Mouse (Mus musculus) heart, embryonic 11.5 days (tissue): Measurements from ENCODE around the gene Ssx2ip. TPM values are rescaled to one million over a fixed set of nuclear protein-coding genes. Genes with fewer than 3 reads are reported as not detected.

Source experiments
- ATAC-seq: fragments of 200-750 bp; cut with Nextera tagmentation; replicated peaks from 2 replicates; pipeline ENCODE4 v1.8.0; 2017; ENCODE audit warnings: moderate library complexity; ENCODE audit not compliant: insufficient number of reproducible peaks, low FRiP score, low TSS enrichment
- H3K27ac ChIP-seq: fragments of 300-500 bp; sonication (generic); 2 replicates; pipeline ENCODE4 v1.5.1; 2014; ENCODE audit warnings: mild to moderate bottlenecking, low read depth, low read length
- H3K27me3 ChIP-seq: fragments of 300-500 bp; sonication (generic); 2 replicates; pipeline ENCODE4 v1.6.1; 2014; ENCODE audit warnings: mild to moderate bottlenecking, low read length, mixed read lengths; ENCODE audit not compliant: control insufficient read depth, insufficient read depth
- H3K36me3 ChIP-seq: fragments of 300-500 bp; sonication (generic); 2 replicates; pipeline ENCODE4 v1.6.1; 2014; ENCODE audit warnings: mild to moderate bottlenecking, low read length, moderate library complexity, mixed read lengths; ENCODE audit not compliant: control insufficient read depth, insufficient read depth
- H3K4me1 ChIP-seq: fragments of 300-500 bp; sonication (generic); 2 replicates; pipeline ENCODE4 v1.6.1; 2014; ENCODE audit warnings: low read length; ENCODE audit not compliant: control insufficient read depth, insufficient read depth
- H3K4me2 ChIP-seq: fragments of 300-500 bp; sonication (generic); 2 replicates; pipeline ENCODE4 v1.6.1; 2014; ENCODE audit warnings: mild to moderate bottlenecking, moderate library complexity
- H3K4me3 ChIP-seq: fragments of 300-500 bp; sonication (generic); 2 replicates; pipeline ENCODE4 v1.5.1; 2014; ENCODE audit warnings: low read depth, low read length
- H3K9ac ChIP-seq: fragments of 300-500 bp; sonication (generic); 2 replicates; pipeline ENCODE4 v1.6.1; 2014; ENCODE audit warnings: mild to moderate bottlenecking, low read depth, low read length, moderate library complexity
- H3K9me3 ChIP-seq: fragments of 300-500 bp; sonication (generic); replicated peaks from 2 replicates; pipeline ENCODE4 v1.6.1; 2016; ENCODE audit warnings: low read length; ENCODE audit not compliant: control insufficient read depth
- WGBS: fragments of 180-500 bp; shearing (Covaris S2); extraction: QIAGEN DNeasy Blood & Tissue Kit; methylation state at CpG from one replicate; pipeline ENCODE4 v1.1.7; 2014; ENCODE audit not compliant: insufficient replicate concordance; 5-methylcytosine and 5-hydroxymethylcytosine counted together
- polyA plus RNA-seq: library from polyadenylated mRNA; unstranded; fragments of >200 nt; fragmentation: Nextera tagmentation; extraction: Ambion mirVana; gene quantifications from 2 replicates; pipeline ENCODE4 v1.2.1, GENCODE M21; 2014

The Ssx2ip gene
- polyA plus RNA-seq, 1 experiment from 2014 or later = 32.1 TPM

DNA sequence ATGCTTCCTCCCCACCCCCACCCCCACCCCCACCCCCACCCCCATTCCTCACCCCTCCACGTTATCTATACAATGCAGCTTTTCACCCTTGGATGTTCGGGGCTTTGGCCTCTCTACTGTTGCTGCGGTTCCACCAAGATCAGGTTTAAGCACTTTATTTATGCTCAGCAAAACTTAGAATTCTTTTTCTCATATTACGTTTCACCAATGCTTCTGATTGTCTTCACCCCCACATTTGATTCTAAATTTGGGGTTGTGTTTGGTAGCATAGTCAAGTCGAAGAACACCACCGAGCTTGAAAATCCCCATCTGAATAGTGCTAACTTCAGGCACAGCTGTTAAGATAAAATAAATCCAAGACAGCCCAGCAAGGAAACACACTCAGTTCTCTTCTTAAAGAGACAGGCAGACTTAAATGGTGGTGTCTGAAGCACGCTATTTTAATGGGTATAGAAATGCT is 10.8 kb upstream of the Ssx2ip start:
- ATAC-seq = peak; percentile 82; the same call in 1 of the 2 replicates
- Histone ChIP-seq H3K4me3 (no peak overlapping the region), H3K9me3 (no peaks in the 10 kb centered on the region), H3K36me3 (no peaks in the 10 kb centered on the region), H3K27me3 (no peaks in the 10 kb centered on the region), H3K4me1 (no peaks in the 10 kb centered on the region), H3K9ac (no peak overlapping the region), H3K27ac (no peak overlapping the region), H3K4me2 (peak overlapping the region; percentile 47)
- WGBS = 16% methylated on average over 7 of the region's 7 CpGs

DNA sequence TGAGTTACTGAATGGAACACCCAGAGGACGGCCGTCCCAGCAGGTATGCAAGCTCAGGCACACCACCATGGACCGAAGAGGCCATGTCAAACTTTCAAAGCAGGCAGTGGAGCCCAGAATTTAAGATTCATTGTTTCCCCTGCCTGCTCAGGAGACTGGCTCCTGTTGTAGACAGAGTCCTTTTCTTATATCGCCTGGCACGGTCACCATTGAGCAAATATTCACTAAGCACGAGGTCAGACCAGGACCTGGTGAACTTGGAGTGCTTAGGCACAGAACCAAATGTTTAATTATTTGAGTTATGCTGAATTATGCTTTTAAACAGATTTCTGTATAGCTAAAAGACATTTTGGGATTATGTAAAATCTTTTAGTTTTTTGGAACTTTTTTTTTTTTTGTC is 8.2 kb upstream of the Ssx2ip start:
- Histone ChIP-seq H3K27ac (no peak overlapping the region), H3K27me3 (no peaks in the 10 kb centered on the region), H3K36me3 (no peaks in the 10 kb centered on the region), H3K4me1 (no peaks in the 10 kb centered on the region), H3K4me2 (no peak overlapping the region), H3K9me3 (no peaks in the 10 kb centered on the region), H3K4me3 (no peak overlapping the region), H3K9ac (no peak overlapping the region)
- ATAC-seq = no peak
- WGBS = 82% methylated on average over 6 of the region's 6 CpGs

DNA sequence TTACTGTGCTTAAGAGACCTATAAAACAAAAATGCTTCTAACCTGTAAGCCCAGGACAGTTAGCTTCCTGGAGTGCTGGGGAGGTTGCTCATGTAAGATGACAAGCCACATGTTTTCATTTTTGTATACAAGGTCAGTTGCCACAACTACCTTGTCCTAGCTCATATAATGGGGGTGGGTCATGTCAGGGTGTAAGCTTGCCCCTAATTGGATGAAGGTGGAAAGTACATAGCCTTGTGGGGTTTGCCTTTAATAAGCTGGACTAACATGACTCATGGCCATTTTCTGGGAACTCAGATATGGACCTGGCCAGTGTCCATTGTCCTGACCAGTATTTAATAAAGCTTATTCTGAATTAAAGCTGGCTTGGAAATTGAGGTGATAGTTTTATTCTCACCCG is 7.5 kb upstream of the Ssx2ip start:
- ATAC-seq = no peak
- H3K27me3 ChIP-seq = no peaks in the 10 kb centered on the region
- H3K4me3 ChIP-seq = no peak overlapping the region
- H3K9me3 ChIP-seq = no peaks in the 10 kb centered on the region
- no peak overlapping the region for H3K9ac ChIP-seq
- 87% methylated on average over 1 of the region's 1 CpGs for WGBS
- H3K4me2 ChIP-seq = no peak overlapping the region
- no peaks in the 10 kb centered on the region for H3K36me3 ChIP-seq
- no peak overlapping the region for H3K27ac ChIP-seq
- no peaks in the 10 kb centered on the region for H3K4me1 ChIP-seq

DNA sequence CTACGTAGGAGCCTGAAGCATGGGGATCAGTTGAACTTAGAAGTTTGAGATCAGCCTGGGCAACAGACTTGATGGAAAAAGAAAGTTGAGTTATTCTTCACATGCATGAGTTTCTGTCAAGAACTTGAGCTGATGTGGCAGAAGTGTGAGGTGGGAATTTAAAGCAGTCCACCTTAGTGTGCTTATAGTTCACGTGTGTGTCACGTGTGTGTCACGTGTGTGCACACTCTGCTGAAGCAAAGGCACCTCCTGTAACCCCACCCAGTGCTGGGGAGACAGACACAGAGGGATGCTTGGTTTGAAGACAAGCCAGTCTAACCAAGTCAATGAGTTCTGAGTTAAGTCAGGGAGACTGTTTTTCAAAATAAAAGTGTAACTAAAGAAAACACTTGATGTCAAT is 6.6 kb upstream of the Ssx2ip start:
- Histone ChIP-seq H3K9ac (no peak overlapping the region), H3K4me3 (no peak overlapping the region), H3K4me1 (no peaks in the 10 kb centered on the region), H3K27ac (no peak overlapping the region), H3K4me2 (no peak overlapping the region), H3K36me3 (no peaks in the 10 kb centered on the region), H3K27me3 (no peaks in the 10 kb centered on the region), H3K9me3 (0 out of 2 replicates have a peak, but pooled peaks cover under 1% of the 10 kb centered on the region)
- no peak for ATAC-seq
- 76% methylated on average over 4 of the region's 4 CpGs for WGBS

DNA sequence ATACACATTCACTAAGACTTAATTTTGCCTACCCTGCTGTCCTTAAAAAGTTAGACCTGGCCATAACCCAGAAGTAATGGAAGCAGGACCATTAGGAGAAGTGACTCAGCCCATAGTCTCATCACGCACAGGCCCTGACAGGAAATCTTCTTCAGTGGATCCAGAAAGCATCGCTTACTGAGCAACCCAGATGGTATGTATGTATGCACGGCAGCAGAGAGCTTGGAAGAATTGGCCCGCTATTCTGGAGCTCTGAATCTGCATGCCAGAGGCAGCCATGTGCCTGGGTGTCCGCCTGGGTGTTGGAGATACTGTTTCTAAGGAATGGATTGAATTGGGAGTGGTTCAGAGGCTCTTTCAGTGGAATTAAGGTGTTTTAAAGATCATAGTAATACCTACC is 5.2 kb upstream of the Ssx2ip start:
- Histone ChIP-seq H3K27me3 (no peaks in the 10 kb centered on the region), H3K9me3 (peaks cover 4% of the 10 kb centered on the region; the same call in 1 of the 2 replicates), H3K27ac (no peak overlapping the region), H3K36me3 (no peaks in the 10 kb centered on the region), H3K4me3 (no peak overlapping the region), H3K4me2 (no peak overlapping the region), H3K4me1 (peaks cover 4% of the 10 kb centered on the region), H3K9ac (no peak overlapping the region)
- WGBS = 77% methylated on average over 5 of the region's 5 CpGs
- no peak for ATAC-seq

DNA sequence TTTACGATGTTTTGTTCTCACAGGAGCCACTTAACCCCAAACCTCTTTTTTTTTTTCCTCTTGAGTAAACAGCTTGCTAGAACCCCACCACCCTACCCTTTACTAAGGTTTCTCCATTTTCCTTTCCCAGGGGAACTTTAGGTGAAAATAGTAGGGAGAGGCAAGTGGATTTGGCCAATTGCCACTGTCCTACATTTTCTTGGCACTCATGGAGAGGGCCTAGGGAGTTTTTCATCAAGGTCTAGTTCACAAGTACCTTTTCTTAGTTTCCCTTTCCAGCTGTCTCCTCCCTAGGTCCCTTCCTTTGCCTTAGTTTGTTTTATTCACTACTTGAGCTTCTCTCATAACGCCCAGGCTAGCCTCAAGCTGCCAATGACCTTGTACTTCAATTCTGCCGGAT is 672 bp upstream of the Ssx2ip start:
- H3K27ac ChIP-seq = no peak overlapping the region
- H3K27me3 ChIP-seq = no peaks in the 10 kb centered on the region
- H3K4me2 ChIP-seq = peak overlapping the region; percentile 86
- H3K4me1 ChIP-seq = peaks cover 14% of the 10 kb centered on the region
- ATAC-seq = no peak
- H3K9ac ChIP-seq = peak overlapping the region; percentile 89
- no peaks in the 10 kb centered on the region for H3K36me3 ChIP-seq
- peak overlapping the region; percentile 90 for H3K4me3 ChIP-seq
- WGBS = 56% methylated on average over 3 of the region's 3 CpGs
- H3K9me3 ChIP-seq = peaks cover 4% of the 10 kb centered on the region; the same call in 1 of the 2 replicates

DNA sequence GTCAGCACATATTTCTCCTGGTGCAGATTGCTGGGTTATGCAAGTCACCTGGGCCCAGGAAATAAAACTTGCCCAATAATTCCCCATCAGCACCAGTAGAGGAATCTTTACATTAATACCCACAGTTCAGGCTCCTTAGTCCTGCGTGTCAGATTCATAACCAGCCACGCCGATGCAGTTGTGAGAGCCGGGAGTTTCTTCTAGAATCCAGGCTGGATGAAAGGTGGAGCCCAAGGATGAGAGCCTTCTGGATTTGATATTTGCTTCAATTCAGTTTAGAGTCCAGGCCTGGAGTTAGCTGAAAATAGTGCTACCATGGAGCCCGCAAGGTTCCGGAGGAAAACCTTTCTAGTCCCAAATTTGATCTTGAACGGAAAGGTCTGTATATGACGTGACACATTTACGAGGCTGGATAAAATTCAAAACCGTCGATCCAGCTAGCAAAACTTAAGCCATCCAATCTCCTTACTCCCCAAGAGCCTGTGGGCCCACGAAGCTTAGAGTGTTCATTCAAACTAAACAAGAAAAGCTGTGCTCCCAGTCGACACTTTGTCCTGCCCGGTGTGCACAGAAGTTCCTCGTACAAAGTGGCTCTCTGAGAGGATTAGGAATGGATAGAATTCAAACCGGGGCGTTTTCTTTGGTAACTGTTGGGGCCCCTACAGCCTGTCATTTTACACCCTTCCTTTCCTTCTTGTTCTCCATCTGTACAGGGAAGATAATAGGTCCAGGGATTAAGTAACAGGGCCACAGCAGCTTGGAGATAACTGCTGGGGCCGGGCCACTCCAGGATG is 968 bp downstream of the Ssx2ip start:
- peak overlapping the region; percentile 66 for H3K27ac ChIP-seq
- peak overlapping the region; percentile 86 for H3K4me2 ChIP-seq
- H3K27me3 ChIP-seq = no peaks in the 10 kb centered on the region
- H3K4me1 ChIP-seq = peaks cover 18% of the 10 kb centered on the region
- peak; percentile 35; the same call in 1 of the 2 replicates for ATAC-seq
- peak overlapping the region; percentile 90 for H3K4me3 ChIP-seq
- 26% methylated on average over 18 of the region's 18 CpGs for WGBS
- H3K9me3 ChIP-seq = peaks cover 4% of the 10 kb centered on the region; the same call in 1 of the 2 replicates
- H3K36me3 ChIP-seq = no peaks in the 10 kb centered on the region
- H3K9ac ChIP-seq = peak overlapping the region; percentile 89

DNA sequence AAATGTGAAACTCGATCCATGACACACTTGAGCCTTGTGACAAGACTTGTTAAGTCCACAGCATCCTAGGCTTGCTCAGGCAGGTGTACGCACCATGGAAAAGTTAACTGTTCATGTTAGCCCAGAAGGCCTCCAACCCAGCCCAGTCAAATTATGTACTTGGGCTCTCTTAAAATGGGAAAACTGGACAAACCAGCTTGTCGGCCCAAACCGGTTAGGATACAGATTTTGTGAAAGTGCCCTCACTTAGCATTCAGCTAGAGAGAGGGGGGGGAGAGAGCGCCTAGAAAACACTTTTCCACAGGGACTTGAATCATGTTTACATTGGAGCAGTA is 1.5 kb downstream of the Ssx2ip start:
- Histone ChIP-seq H3K36me3 (no peaks in the 10 kb centered on the region), H3K4me2 (peak overlapping the region; percentile 86), H3K9me3 (peaks cover 4% of the 10 kb centered on the region; the same call in 1 of the 2 replicates), H3K27ac (peak overlapping the region; percentile 66), H3K27me3 (no peaks in the 10 kb centered on the region), H3K9ac (peak overlapping the region; percentile 89; the same call in 1 of the 2 replicates), H3K4me1 (peaks cover 22% of the 10 kb centered on the region), H3K4me3 (peak overlapping the region; percentile 90)
- no peak for ATAC-seq
- 38% methylated on average over 5 of the region's 5 CpGs for WGBS
